Mouse (Mus musculus) olfactory bulb, adult 2 months (tissue): Measurements from ENCODE around the gene Sema5a.
"Not testable (repeated sequence)": the region's sequence is repeated elsewhere in the genome, so short reads cannot be mapped to it uniquely, and the experiment has no call there.

Experiments used
- CTCF ChIP-seq: fragments of 200-500 bp; IDR thresholded peaks from 2 replicates; pipeline ENCODE4 v1.5.1; 2012; ENCODE audit warnings: low read depth, mild to moderate bottlenecking, low read length, moderate library complexity; ENCODE audit not compliant: insufficient read depth
- POLR2A ChIP-seq: fragments of 200-500 bp; IDR thresholded peaks from 2 replicates; pipeline ENCODE4 v1.6.1; 2012; ENCODE audit warnings: mild to moderate bottlenecking, low read depth, low read length, moderate library complexity; ENCODE audit not compliant: insufficient read depth

DNA sequence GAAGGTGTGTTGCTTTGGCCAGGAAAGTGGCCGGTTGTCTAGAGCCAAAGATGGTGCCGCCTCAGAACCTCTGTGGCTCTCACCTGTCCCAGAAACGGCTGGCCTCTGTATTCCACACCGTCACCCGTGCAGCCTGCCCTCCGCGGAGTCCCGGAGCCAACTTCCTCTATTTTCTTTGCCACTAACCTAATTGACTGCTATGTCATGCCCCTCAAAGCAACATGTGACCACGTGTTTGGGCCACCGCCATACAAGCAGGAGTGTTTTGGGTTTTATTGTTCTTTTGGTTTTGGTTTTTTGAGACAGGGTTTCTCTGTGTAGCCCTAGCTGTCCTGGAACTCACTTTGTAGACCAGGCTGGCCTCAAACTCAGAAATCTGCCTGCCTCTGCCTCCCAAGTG lies 29.9 kb upstream of the Sema5a start:
- TF ChIP-seq CTCF, POLR2A: not testable (repeated sequence)
